Mouse (Mus musculus) limb, embryonic 13.5 days (tissue): ENCODE measurements around the gene Pced1b. TPM values are rescaled to one million over a fixed set of nuclear protein-coding genes. Genes with fewer than 3 reads are reported as not detected.
"Not testable (repeated sequence)": the region's sequence is repeated elsewhere in the genome, so short reads cannot be mapped to it uniquely, and the experiment has no call there.

Experiments
- ATAC-seq: fragments of 200-750 bp; cut with Nextera tagmentation; 2 replicates; pipeline ENCODE4 v1.8.0; 2017; ENCODE audit warnings: low read depth, moderate number of reproducible peaks, moderate TSS enrichment; ENCODE audit not compliant: low FRiP score
- H3K27ac ChIP-seq: fragments of 300-500 bp; sonication (generic); 2 replicates; pipeline ENCODE4 v1.5.1; 2015; ENCODE audit warnings: inconsistent platforms, mild to moderate bottlenecking, moderate library complexity
- H3K27me3 ChIP-seq: fragments of 300-500 bp; sonication (generic); 2 replicates; pipeline ENCODE4 v1.6.1; 2015; ENCODE audit warnings: mild to moderate bottlenecking, inconsistent platforms
- H3K36me3 ChIP-seq: fragments of 300-500 bp; sonication (generic); 2 replicates; pipeline ENCODE4 v1.6.1; 2015; ENCODE audit warnings: inconsistent platforms, mild to moderate bottlenecking, moderate library complexity
- H3K4me1 ChIP-seq: fragments of 300-500 bp; sonication (generic); 2 replicates; pipeline ENCODE4 v1.6.1; 2015; ENCODE audit warnings: inconsistent platforms
- H3K4me2 ChIP-seq: fragments of 300-500 bp; sonication (generic); replicated peaks from 2 replicates; pipeline ENCODE4 v1.6.1; 2015; ENCODE audit warnings: inconsistent platforms, mild to moderate bottlenecking, moderate library complexity
- H3K4me3 ChIP-seq: fragments of 300-500 bp; sonication (generic); 2 replicates; pipeline ENCODE4 v1.5.1; 2015; ENCODE audit warnings: moderate library complexity, mild to moderate bottlenecking, inconsistent platforms
- H3K9ac ChIP-seq: fragments of 300-500 bp; sonication (generic); 2 replicates; pipeline ENCODE4 v1.6.1; 2015; ENCODE audit warnings: mild to moderate bottlenecking, inconsistent platforms
- H3K9me3 ChIP-seq: fragments of 300-500 bp; sonication (generic); 2 replicates; pipeline ENCODE4 v1.6.1; 2016; ENCODE audit warnings: inconsistent platforms
- WGBS: fragments of 180-500 bp; shearing (Covaris S2); methylation state at CpG from one replicate; pipeline ENCODE4 v1.1.7; 2015; 5-methylcytosine and 5-hydroxymethylcytosine counted together
- polyA plus RNA-seq: library from polyadenylated mRNA; unstranded; fragments of >200 nt; fragmentation: Nextera tagmentation; extraction: Ambion mirVana; gene quantifications from 2 replicates; pipeline ENCODE4 v1.2.1, GENCODE M21; 2015

Pced1b gene
- 2.9 and 4.0 TPM in 2 replicates for polyA plus RNA-seq

DNA sequence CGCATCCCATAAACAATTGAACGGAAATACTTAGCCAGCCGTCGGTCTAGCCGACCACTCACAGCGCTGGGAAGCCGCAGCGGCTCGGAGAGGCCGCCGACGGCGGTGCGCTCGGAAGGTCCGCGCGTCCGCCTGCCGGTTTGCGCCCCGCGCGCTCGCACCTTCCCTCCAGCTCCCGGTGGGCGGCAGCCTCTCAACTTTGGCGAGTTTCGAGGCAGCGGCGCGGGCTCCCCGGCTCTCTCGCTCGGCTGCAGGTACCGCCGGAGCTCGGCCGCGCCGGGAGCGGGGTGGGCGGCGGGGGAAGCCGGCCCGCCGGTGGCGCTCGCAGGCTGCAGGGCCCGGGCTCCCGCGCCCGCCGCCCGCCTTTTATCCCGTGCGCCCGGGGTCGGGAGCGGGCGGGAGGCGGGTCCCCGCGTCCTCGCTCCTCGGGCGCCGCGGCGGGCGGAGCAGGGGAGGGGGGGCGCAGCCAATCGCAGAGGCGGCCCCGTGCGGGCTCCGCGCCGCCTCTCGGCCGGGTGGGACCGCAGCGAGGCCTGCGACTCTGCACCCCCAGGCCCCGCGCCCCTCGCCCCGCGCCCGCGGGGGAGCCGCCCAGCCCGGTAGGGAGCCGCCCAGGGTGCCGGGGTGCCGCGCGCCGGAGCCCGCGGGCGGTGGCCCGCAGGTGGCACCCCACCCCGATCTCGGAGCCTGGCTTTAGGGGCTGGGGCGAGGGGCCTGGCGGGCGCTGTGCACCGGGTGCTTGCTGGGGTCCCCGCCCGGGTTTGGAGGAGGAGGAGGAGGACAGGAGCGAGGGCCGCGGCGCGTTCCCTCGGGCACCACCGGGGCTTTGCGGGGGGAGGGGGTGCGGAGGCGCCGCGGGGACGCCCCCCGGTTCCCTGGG, at the start of gene Pced1b, which contains the start of gene Amigo2:
Pced1b (plus strand) TSS at position 197 of the 880 bp plus-strand sequence.
Amigo2 (minus strand) TSS at position 377 of the 880 bp plus-strand sequence.
- H3K9ac ChIP-seq = peak within 1 kb of the TSS; percentile 90
- ATAC-seq = peak; percentile 88
- no peaks in the 10 kb centered on the region for H3K9me3 ChIP-seq
- H3K36me3 ChIP-seq = no peaks in the 10 kb centered on the region
- H3K27me3 ChIP-seq = peaks cover 26% of the 10 kb centered on the region
- peak within 1 kb of the TSS; percentile 80 for H3K4me3 ChIP-seq
- H3K27ac ChIP-seq = peak within 1 kb of the TSS; percentile 77
- under 1% methylated on average over 76 of the region's 125 CpGs for WGBS
- H3K4me2 ChIP-seq = peak within 1 kb of the TSS; percentile 82
- H3K4me1 ChIP-seq = peaks cover 21% of the 10 kb centered on the region

DNA sequence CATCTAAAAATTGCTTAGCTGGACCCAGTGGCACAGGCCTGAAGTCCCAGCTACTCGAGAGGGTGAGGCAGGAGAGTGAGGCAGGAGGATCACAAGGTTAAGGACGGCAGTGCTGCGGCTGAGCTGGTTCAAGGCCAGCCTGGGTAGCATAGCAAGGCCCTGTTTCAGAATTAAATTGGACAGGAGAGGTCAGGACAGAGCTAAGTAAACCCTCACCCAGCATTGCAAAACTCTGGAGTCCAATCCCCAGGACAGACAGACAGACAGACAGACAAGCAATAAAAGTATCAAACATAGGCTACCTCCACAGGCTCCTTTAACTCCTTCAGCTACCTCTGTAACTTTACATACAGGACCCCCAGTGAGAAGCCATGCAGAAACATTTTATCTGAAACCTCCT, 42.0 kb upstream of the Pced1b start:
- Histone ChIP-seq H3K4me3 (no peak overlapping the region), H3K27me3 (no peaks in the 10 kb centered on the region), H3K36me3 (no peaks in the 10 kb centered on the region), H3K9ac (no peak overlapping the region), H3K27ac (no peak overlapping the region), H3K4me2 (no peak overlapping the region), H3K4me1 (no peaks in the 10 kb centered on the region), H3K9me3 (no peaks in the 10 kb centered on the region)
- ATAC-seq = no peak
- 75% methylated on average over 3 of the region's 3 CpGs for WGBS

DNA sequence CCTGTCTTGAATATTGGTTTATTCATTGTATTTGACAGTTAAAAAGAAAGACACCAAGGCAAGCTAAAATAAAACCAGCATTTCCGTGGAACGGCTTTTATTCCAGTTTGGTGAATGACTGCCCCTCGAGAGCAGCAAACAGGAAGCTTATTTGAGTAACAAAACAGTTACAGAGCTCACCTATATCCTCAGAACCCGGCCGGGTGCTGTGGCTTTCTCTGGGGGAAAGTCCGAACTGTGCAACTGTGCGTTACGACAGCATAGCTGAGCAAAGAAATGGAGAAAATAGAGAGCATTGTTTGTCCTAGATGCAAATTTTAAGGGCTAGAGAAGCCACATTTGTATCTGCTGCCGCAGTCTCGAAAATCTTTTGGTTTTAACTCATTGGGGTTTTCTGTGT, 41.1 kb upstream of the Pced1b start:
- WGBS = 79% methylated on average over 10 of the region's 10 CpGs
- Histone ChIP-seq H3K27ac (no peak overlapping the region), H3K9me3 (no peaks in the 10 kb centered on the region), H3K4me3 (no peak overlapping the region), H3K36me3 (no peaks in the 10 kb centered on the region), H3K4me1 (no peaks in the 10 kb centered on the region), H3K4me2 (no peak overlapping the region), H3K9ac (no peak overlapping the region), H3K27me3 (no peaks in the 10 kb centered on the region)
- ATAC-seq = no peak

DNA sequence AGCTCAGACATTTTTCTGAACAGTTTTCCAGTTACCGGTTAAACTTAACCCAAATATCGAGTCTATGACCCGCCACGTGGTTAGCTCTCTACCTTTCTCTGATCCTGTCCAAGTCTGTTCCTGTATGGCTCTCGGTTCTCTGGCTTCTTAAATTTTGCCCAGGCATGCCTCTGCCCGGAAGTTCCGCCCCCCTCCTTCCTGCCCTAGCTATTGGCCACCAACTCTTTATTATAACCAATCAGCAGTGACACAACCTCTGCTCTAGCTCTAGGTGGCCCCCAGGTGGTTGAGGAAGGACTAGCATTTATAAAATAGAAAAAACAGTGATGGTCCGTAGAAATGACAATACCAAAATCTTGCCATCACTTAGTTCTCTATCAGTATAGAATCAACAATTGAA, 40.4 kb upstream of the Pced1b start:
- 95% methylated on average over 8 of the region's 8 CpGs for WGBS
- no peaks in the 10 kb centered on the region for H3K4me1 ChIP-seq
- no peak for ATAC-seq
- H3K9ac ChIP-seq = no peak overlapping the region
- H3K36me3 ChIP-seq = no peaks in the 10 kb centered on the region
- H3K4me3 ChIP-seq = no peak overlapping the region
- H3K27ac ChIP-seq = no peak overlapping the region
- H3K27me3 ChIP-seq = no peaks in the 10 kb centered on the region
- no peak overlapping the region for H3K4me2 ChIP-seq
- no peaks in the 10 kb centered on the region for H3K9me3 ChIP-seq

DNA sequence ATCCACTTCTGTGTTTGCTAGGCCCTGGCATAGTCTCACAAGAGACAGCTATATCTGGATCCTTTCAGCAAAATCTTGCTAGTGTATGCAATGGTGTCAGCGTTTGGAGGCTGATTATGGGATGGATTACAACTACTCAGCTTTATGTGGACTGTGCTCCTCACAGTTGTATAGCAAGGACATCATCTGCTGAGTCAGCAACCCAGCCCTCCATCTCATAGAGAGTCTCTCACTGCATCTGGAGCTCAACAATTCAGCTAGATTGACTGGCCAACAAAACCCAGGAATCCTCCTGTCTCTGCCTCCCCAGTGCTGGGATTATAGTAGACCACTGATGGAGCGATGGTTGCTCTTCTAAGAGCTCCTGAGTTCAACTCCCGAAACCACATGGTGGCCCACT, 37.2 kb upstream of the Pced1b start:
- not testable (repeated sequence) for H3K4me2 ChIP-seq, H3K27me3 ChIP-seq, H3K36me3 ChIP-seq, H3K9me3 ChIP-seq, ATAC-seq, H3K4me3 ChIP-seq, H3K27ac ChIP-seq, H3K4me1 ChIP-seq, H3K9ac ChIP-seq
- WGBS = 80% methylated on average over 3 of the region's 3 CpGs

DNA sequence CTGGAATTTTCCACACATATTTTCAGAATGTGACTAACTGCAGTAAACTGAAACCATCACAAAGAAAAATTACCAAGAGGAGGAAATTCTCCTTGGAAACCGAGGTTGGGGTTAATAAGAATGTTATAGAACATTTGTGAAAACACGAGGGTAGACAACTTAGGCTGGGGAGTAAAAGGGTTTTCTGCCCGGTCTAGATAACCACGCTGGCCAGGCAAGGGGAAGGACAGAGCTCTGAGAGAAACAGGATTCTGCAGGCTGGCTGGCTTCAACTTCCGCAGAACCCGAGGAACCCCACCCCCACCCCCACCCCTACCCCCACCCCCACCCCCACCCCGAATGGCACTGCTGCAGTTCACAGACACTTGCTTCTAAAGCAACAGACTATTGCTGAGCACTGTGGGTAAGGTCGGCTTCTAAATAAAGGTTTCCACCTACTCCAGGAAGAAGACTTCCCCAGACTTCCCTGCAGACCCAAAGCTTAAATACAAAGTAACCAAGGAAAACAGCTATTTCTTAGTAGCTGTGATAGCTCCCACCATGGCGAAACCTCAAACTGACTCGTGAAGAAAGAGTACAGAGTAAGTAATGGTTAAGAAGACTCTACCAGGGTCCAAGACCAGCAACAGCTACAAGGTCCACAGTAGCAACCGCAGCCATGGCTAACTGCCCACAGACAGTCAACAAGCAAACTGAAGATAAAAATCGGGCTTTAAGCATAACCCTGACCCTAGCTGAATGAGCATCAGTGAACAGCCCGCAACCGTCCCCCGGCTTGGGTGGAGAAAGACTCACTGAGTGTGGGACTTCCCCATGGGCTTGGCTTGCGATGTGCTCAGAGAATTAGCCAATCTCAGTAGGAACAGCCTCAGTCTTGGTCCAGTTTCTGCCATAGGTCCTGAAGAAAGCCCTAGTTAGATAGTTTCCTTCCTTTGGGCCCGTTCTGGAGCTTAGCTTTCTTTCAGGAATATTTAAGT, 34.1 kb upstream of the Pced1b start:
- H3K9ac ChIP-seq = no peak overlapping the region
- 78% methylated on average over 17 of the region's 17 CpGs for WGBS
- H3K4me1 ChIP-seq = no peaks in the 10 kb centered on the region
- no peak overlapping the region for H3K27ac ChIP-seq
- no peak overlapping the region for H3K4me2 ChIP-seq
- ATAC-seq = no peak
- no peaks in the 10 kb centered on the region for H3K9me3 ChIP-seq
- no peaks in the 10 kb centered on the region for H3K36me3 ChIP-seq
- H3K4me3 ChIP-seq = no peak overlapping the region
- no peaks in the 10 kb centered on the region for H3K27me3 ChIP-seq

DNA sequence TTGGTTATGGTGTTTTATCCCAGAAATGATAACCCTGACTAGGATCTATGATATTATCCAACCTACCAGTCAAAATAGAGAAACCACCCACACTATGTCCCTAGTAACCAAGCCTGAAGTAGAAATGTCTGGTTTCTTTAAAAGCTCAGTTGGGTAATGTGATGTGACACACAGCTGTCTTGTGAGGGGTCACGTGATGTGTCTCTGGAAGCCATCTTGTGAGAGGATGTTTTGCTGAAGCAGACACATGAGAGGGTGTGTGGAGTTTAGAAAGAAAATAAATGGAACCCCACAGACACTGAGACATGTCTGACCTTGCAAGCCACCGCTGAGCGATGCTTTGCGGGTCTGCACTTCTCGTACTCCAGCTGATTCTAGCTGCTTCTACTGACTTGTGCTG, 30.1 kb upstream of the Pced1b start:
- no peak overlapping the region for H3K27ac ChIP-seq
- no peaks in the 10 kb centered on the region for H3K4me1 ChIP-seq
- H3K36me3 ChIP-seq = no peaks in the 10 kb centered on the region
- WGBS = 98% methylated on average over 5 of the region's 5 CpGs
- ATAC-seq = no peak
- no peak overlapping the region for H3K4me3 ChIP-seq
- no peaks in the 10 kb centered on the region for H3K9me3 ChIP-seq
- H3K9ac ChIP-seq = no peak overlapping the region
- H3K4me2 ChIP-seq = no peak overlapping the region
- H3K27me3 ChIP-seq = no peaks in the 10 kb centered on the region

DNA sequence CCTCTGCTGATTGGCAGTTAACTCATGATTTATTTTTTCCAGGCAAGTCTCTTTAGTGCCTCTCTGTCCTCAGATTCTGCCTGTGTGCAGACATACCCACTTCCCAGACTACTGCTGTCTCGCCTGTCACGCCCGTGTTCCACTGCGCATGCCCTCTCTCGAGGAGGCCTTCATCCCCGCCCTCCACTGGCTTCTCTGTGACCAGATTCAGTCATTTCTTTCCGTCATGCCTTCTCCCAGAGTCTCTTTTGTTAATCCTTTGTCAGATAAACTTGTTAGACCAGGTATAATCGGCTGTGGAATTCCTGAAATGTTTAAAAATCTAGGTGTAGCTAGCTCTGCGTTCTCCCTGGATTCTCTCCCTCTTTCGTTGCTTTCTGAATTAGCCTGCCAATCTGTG, 23.5 kb upstream of the Pced1b start:
- no peak overlapping the region for H3K9ac ChIP-seq
- no peak overlapping the region for H3K4me3 ChIP-seq
- H3K27me3 ChIP-seq = no peaks in the 10 kb centered on the region
- H3K9me3 ChIP-seq = no peaks in the 10 kb centered on the region
- no peaks in the 10 kb centered on the region for H3K36me3 ChIP-seq
- H3K27ac ChIP-seq = no peak overlapping the region
- ATAC-seq = no peak
- H3K4me2 ChIP-seq = no peak overlapping the region
- H3K4me1 ChIP-seq = no peaks in the 10 kb centered on the region
- 86% methylated on average over 10 of the region's 10 CpGs for WGBS

DNA sequence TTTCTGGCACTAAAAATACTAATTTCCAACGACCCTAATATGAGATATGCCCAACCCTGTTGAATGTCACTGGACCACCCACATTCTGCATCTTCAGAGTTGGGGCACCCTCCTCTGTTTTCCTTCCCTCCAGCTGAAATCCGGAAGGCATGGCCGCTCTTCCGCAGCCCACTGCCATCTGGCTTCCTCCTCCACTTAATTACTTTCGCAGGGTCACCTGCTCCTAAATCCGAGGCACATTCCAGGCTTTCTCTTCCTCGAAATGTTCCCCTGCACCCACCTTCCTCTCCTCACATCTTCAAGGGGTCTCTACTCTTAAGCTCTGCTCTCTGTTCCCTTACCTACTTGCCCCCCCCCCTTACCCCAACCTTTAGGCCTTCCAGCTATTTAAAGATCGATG, 22.9 kb upstream of the Pced1b start:
- Histone ChIP-seq H3K4me3 (no peak overlapping the region), H3K9me3 (no peaks in the 10 kb centered on the region), H3K9ac (no peak overlapping the region), H3K36me3 (no peaks in the 10 kb centered on the region), H3K27ac (no peak overlapping the region), H3K4me1 (no peaks in the 10 kb centered on the region), H3K27me3 (no peaks in the 10 kb centered on the region), H3K4me2 (no peak overlapping the region)
- 54% methylated on average over 8 of the region's 8 CpGs for WGBS
- no peak for ATAC-seq

DNA sequence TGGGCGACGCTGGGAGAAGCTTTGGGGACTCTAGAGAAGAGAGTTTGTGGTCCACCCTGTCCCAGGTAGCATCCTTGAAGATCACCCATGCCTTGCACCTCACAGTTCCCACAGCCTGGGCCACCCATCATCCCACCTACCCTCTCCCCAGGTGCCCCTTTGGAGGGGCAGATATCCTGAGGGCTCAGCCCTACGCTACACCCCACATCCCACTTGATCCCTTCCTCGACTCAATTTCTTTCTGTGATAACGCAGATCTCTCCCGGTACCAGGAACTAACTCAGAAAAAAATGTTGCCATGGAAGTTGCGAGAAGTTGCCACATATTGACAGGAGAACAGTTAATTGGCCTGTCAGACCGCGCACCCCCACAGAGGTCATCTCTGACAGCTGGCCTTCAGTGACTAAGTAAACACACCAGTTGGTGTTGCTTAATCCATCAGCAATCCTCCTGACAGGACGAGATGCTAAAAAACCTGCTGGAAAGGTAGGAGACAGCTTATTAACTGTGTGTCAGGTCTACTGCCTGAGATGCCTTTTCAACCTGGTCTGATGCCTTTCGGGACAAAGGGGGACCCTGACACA, 17.3 kb upstream of the Pced1b start:
- H3K9ac ChIP-seq = no peak overlapping the region
- H3K4me3 ChIP-seq = no peak overlapping the region
- ATAC-seq = no peak
- no peaks in the 10 kb centered on the region for H3K27me3 ChIP-seq
- H3K27ac ChIP-seq = no peak overlapping the region
- no peaks in the 10 kb centered on the region for H3K4me1 ChIP-seq
- H3K9me3 ChIP-seq = peaks cover 14% of the 10 kb centered on the region
- H3K4me2 ChIP-seq = no peak overlapping the region
- 85% methylated on average over 11 of the region's 11 CpGs for WGBS
- H3K36me3 ChIP-seq = no peaks in the 10 kb centered on the region

DNA sequence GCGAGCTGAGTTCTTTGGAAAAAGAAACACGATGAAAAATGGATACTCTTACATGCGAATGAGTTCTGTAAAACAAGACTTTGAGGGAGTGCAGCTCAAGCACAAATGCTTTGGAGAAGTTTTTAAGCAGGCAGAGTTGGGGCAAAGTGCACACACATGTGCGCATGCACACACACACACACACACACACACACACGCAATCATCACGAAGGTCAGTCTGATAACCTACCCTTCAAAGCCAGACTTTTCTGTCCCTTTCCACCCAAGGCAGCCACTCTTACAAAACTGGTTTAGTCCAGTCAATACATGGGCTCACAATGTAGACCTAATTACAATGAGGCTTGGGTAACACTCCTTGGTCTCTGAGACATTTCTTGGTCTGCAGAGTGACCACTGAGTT, 12.8 kb upstream of the Pced1b start:
- Histone ChIP-seq H3K4me1 (no peaks in the 10 kb centered on the region), H3K4me3 (no peak overlapping the region), H3K9ac (no peak overlapping the region), H3K9me3 (peaks cover 14% of the 10 kb centered on the region), H3K4me2 (no peak overlapping the region), H3K36me3 (no peaks in the 10 kb centered on the region), H3K27ac (no peak overlapping the region), H3K27me3 (no peaks in the 10 kb centered on the region)
- WGBS = 86% methylated on average over 6 of the region's 6 CpGs
- no peak for ATAC-seq

DNA sequence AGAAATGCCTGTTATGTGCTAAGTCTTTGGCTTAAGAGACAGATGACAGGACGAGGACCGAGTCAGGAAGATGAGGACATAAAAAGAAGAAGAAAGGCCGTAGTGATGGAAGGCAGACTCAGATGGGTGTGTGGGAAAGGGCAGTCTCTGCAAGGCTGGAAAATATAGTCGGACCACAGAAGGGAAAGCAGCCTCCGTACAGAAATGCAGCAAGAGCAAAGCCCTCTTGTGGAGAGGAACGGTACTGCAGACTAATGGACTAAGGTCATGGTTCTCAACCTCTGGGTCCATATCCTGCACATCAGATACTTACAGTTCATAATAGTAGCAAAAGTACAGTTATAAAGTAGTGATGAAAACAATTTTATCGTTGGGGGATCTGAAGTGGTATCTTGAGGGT, 11.7 kb upstream of the Pced1b start:
- H3K27ac ChIP-seq = no peak overlapping the region
- peaks cover 14% of the 10 kb centered on the region for H3K9me3 ChIP-seq
- ATAC-seq = no peak
- H3K27me3 ChIP-seq = no peaks in the 10 kb centered on the region
- no peak overlapping the region for H3K9ac ChIP-seq
- no peak overlapping the region for H3K4me3 ChIP-seq
- no peaks in the 10 kb centered on the region for H3K36me3 ChIP-seq
- H3K4me1 ChIP-seq = no peaks in the 10 kb centered on the region
- 34% methylated on average over 7 of the region's 7 CpGs for WGBS
- H3K4me2 ChIP-seq = no peak overlapping the region
